Mouse (Mus musculus) left cerebral cortex, adult 11 months (tissue): ENCODE data around the gene Uts2r.

Experiments used
- DNase-seq: peaks from one replicate; pipeline ENCODE4 v3.0.0; 2022; ENCODE audit warnings: low spot score

Uts2r gene

GRCm38 (mm10) chr11:121159971-121160370 is at the start of gene Uts2r:
Gene Uts2r, plus strand, starts transcription at chr11:121160271.
- DNase-seq, result no peak

- no peak for DNase-seq
Observed at GRCm38 (mm10) chr11:121111051-121111450, 49.0 kb upstream of the Uts2r start.

GRCm38 (mm10) chr11:121111601-121112000 is 48.5 kb upstream of the Uts2r start:
- no peak for DNase-seq

GRCm38 (mm10) chr11:121112091-121112775 is 47.8 kb upstream of the Uts2r start:
- DNase-seq, result no peak

GRCm38 (mm10) chr11:121118106-121118505 is 42.0 kb upstream of the Uts2r start:
- no peak for DNase-seq

GRCm38 (mm10) chr11:121118577-121118976 is 41.5 kb upstream of the Uts2r start, which contains the start of gene Tex19.2:
Gene Tex19.2, minus strand, starts transcription at chr11:121118677.
- DNase-seq, result no peak

GRCm38 (mm10) chr11:121121151-121121550 is 38.9 kb upstream of the Uts2r start:
- DNase-seq, result no peak

- no peak for DNase-seq
Observed at GRCm38 (mm10) chr11:121122024-121122670, 37.9 kb upstream of the Uts2r start.

- DNase-seq, result no peak
Observed at GRCm38 (mm10) chr11:121123438-121123837, 36.6 kb upstream of the Uts2r start.

- no peak for DNase-seq
Observed at GRCm38 (mm10) chr11:121125522-121126172, 34.4 kb upstream of the Uts2r start.

- DNase-seq, result no peak
Observed at GRCm38 (mm10) chr11:121126395-121126794, 33.7 kb upstream of the Uts2r start.

- no peak for DNase-seq
Observed at GRCm38 (mm10) chr11:121127441-121127840, 32.6 kb upstream of the Uts2r start.

- DNase-seq, result no peak
Observed at GRCm38 (mm10) chr11:121129616-121130015, 30.5 kb upstream of the Uts2r start.

- DNase-seq, result no peak
Observed at GRCm38 (mm10) chr11:121134600-121134999, 25.5 kb upstream of the Uts2r start.

- no peak for DNase-seq
Observed at GRCm38 (mm10) chr11:121137682-121138081, 22.4 kb upstream of the Uts2r start.

- DNase-seq, result no peak
Observed at GRCm38 (mm10) chr11:121138732-121139131, 21.3 kb upstream of the Uts2r start.

GRCm38 (mm10) chr11:121143325-121144015 is 16.6 kb upstream of the Uts2r start:
- no peak for DNase-seq

- no peak for DNase-seq
Observed at GRCm38 (mm10) chr11:121145865-121146264, 14.2 kb upstream of the Uts2r start, which contains the start of gene Tex19.1. Gene Tex19.1, plus strand, starts transcription at chr11:121146143.

GRCm38 (mm10) chr11:121148193-121148592 is 11.9 kb upstream of the Uts2r start:
- no peak for DNase-seq

GRCm38 (mm10) chr11:121154203-121154602 is 5.9 kb upstream of the Uts2r start:
- no peak for DNase-seq

- no peak for DNase-seq
Observed at GRCm38 (mm10) chr11:121156411-121156891, 3.6 kb upstream of the Uts2r start.

GRCm38 (mm10) chr11:121160636-121161346 is 720 bp downstream of the Uts2r start:
- DNase-seq, result no peak
